Mouse (Mus musculus): ENCODE measurements around the gene Rnf157.
A peak's percentile ranks its signal among the peaks of the same experiment; 100 is the strongest.

GRCm38 (mm10) chr11:116294319-116294718, 118.5 kb downstream of the Rnf157 start:
- TF ChIP-seq TCF12 (IDR thresholded peaks at IDR 0.05; ENCODE audit: low read depth, low read length) (no peak), POLR2A (IDR thresholded peaks at IDR 0.05; ENCODE audit: low read depth, low read length) (no peak), HCFC1 (IDR thresholded peaks at IDR 0.05; ENCODE audit: low read depth, low read length) (no peak), CTCF (conservative IDR thresholded peaks at IDR 0.05 in 1 of 2, IDR thresholded peaks at IDR 0.05 in 1 of 2; ENCODE audit: low read depth in 2 of 2, low read length in 2 of 2) (peak; percentile 85 to 96), JUN (IDR thresholded peaks at IDR 0.05; ENCODE audit: insufficient read depth, low read depth, low read length) (no peak), KAT2A (IDR thresholded peaks at IDR 0.05; ENCODE audit: insufficient replicate concordance, low read length) (no peak), SIN3A (IDR thresholded peaks at IDR 0.05; ENCODE audit: low read length) (0 out of 2 replicates have a peak, but pooled peaks have one; percentile 22), CHD2 (IDR thresholded peaks at IDR 0.05; ENCODE audit: low read length) (no peak), PAX5 (IDR thresholded peaks at IDR 0.05; ENCODE audit: low read length) (no peak)

Data from CH12.LX (cell line).